Mouse (Mus musculus) kidney, postnatal 0 days (tissue): ENCODE results near the gene Ccser1. TPM values are rescaled to one million over a fixed set of nuclear protein-coding genes. Genes with fewer than 3 reads are reported as not detected.
A peak's percentile ranks its signal among the peaks of the same experiment; 100 is the strongest.

Experiments used
- ATAC-seq: fragments of 200-750 bp; cut with Nextera tagmentation; replicated peaks from 2 replicates; pipeline ENCODE4 v1.8.0; 2017; ENCODE audit warnings: low read depth, moderate number of reproducible peaks, moderate TSS enrichment, moderate library complexity; ENCODE audit not compliant: low FRiP score
- DNase-seq: peaks from one replicate; pipeline ENCODE4 v3.0.0-alpha.2; 2016; ENCODE audit warnings: low spot score
- H3K27ac ChIP-seq: fragments of 300-500 bp; sonication (generic); 2 replicates; pipeline ENCODE4 v1.5.1; 2014; ENCODE audit warnings: mild to moderate bottlenecking
- H3K27me3 ChIP-seq: fragments of 300-500 bp; sonication (generic); 2 replicates; pipeline ENCODE4 v1.6.1; 2014; ENCODE audit warnings: low read length, mixed read lengths; ENCODE audit not compliant: insufficient read depth
- H3K36me3 ChIP-seq: fragments of 300-500 bp; sonication (generic); 2 replicates; pipeline ENCODE4 v1.6.1; 2014; ENCODE audit warnings: low read length, mixed read lengths; ENCODE audit not compliant: insufficient read depth
- H3K4me1 ChIP-seq: fragments of 300-500 bp; sonication (generic); replicated peaks from 2 replicates; pipeline ENCODE4 v1.6.1; 2014; ENCODE audit warnings: antibody characterized with exemption, low read length, mixed read lengths; ENCODE audit not compliant: insufficient read depth
- H3K4me2 ChIP-seq: fragments of 300-500 bp; sonication (generic); 2 replicates; pipeline ENCODE4 v1.6.1; 2014; ENCODE audit warnings: mild to moderate bottlenecking, low read length, moderate library complexity, mixed read lengths
- H3K4me3 ChIP-seq: fragments of 300-500 bp; sonication (generic); replicated peaks from 2 replicates; pipeline ENCODE4 v1.5.1; 2014; ENCODE audit warnings: low read depth, low read length
- H3K9ac ChIP-seq: fragments of 300-500 bp; sonication (generic); 2 replicates; pipeline ENCODE4 v1.6.1; 2014; ENCODE audit warnings: low read depth, low read length
- H3K9me3 ChIP-seq: fragments of 300-500 bp; sonication (generic); replicated peaks from 2 replicates; pipeline ENCODE4 v1.6.1; 2016; ENCODE audit warnings: low read length, inconsistent platforms, mixed read lengths
- CTCF ChIP-seq: IDR thresholded peaks from 2 replicates; pipeline ENCODE4 v1.5.1; 2016; ENCODE audit warnings: antibody characterized with exemption, low read depth, mild to moderate bottlenecking, moderate library complexity
- WGBS: fragments of 180-500 bp; shearing (Covaris S2); extraction: QIAGEN DNeasy Blood & Tissue Kit; methylation state at CpG from one replicate; pipeline ENCODE4 v1.1.7; 2014; 5-methylcytosine and 5-hydroxymethylcytosine counted together
- polyA plus RNA-seq: library from polyadenylated mRNA; unstranded; fragments of >200 nt; fragmentation: Nextera tagmentation; extraction: Ambion mirVana; gene quantifications from 2 replicates; pipeline ENCODE4 v1.2.1, GENCODE M21; 2015

The Ccser1 gene
- polyA plus RNA-seq, 1 experiment from 2014 or later, result 16.7 TPM

DNA sequence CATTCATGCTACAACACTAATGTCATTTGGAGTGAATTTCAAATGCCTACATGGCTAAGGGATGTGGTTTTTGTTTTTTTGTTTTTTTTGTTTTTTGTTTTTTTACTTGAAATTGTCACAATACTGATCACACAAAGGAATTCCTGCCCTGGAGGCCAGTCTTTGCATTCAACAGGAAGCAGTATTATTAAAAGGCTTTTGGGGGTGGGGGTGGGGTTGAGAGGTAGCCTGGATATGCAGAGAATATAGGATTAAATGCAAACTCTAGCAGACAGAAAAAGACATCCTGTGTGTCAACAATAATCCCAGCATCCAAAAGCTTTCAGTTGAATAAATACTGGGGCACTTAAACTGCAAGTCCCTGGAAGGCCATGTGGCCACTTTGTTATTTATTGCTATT lies 24.4 kb upstream of the Ccser1 start:
- DNase-seq (no peak), ATAC-seq (no peak)
- Histone ChIP-seq H3K9ac (no peak overlapping the region), H3K27ac (no peak overlapping the region), H3K36me3 (no peaks in the 10 kb centered on the region), H3K4me2 (no peak overlapping the region), H3K4me1 (no peaks in the 10 kb centered on the region), H3K27me3 (no peaks in the 10 kb centered on the region), H3K9me3 (no peaks in the 10 kb centered on the region), H3K4me3 (no peak overlapping the region)
- no peak for TF ChIP-seq CTCF

DNA sequence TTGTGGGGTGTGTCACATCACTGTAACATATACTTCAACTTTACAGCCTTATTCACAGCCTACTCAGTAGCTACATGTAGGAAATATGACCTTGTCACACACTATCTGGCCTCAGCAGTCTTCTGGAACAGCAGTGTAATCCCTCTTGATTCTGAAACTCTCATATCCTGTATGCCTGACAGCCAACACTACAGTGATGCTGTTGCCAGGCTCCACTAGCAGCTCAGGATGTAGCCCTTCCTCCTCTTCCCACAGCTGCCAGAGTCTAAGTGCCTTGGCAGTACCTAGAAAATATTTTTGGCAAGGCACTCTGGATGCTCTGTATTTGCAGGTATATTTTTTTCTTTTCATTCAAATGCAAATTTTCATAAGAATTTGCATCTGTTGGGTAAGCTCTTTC lies 18.0 kb upstream of the Ccser1 start:
- Histone ChIP-seq H3K4me3 (no peak overlapping the region), H3K27me3 (no peaks in the 10 kb centered on the region), H3K4me2 (no peak overlapping the region), H3K36me3 (no peaks in the 10 kb centered on the region), H3K27ac (no peak overlapping the region), H3K4me1 (no peaks in the 10 kb centered on the region), H3K9me3 (no peaks in the 10 kb centered on the region), H3K9ac (no peak overlapping the region)
- ATAC-seq (no peak), DNase-seq (no peak)
- no peak for TF ChIP-seq CTCF

GRCm38 (mm10) chr6:61166891-61167290 lies 13.2 kb upstream of the Ccser1 start:
- Histone ChIP-seq H3K36me3 (no peaks in the 10 kb centered on the region), H3K9ac (no peak overlapping the region), H3K4me2 (no peak overlapping the region), H3K4me1 (no peaks in the 10 kb centered on the region), H3K9me3 (no peaks in the 10 kb centered on the region), H3K4me3 (no peak overlapping the region), H3K27me3 (no peaks in the 10 kb centered on the region), H3K27ac (no peak overlapping the region)
- 88% methylated on average over 1 of the region's 1 CpGs for WGBS
- no peak for DNase-seq
- ATAC-seq, result no peak
- no peak for TF ChIP-seq CTCF

GRCm38 (mm10) chr6:61176126-61176525 lies 4.0 kb upstream of the Ccser1 start:
- Histone ChIP-seq H3K27ac (no peak overlapping the region), H3K27me3 (no peaks in the 10 kb centered on the region), H3K9ac (no peak overlapping the region), H3K4me2 (no peak overlapping the region), H3K4me3 (no peak overlapping the region), H3K36me3 (no peaks in the 10 kb centered on the region), H3K4me1 (no peaks in the 10 kb centered on the region; the same call in 1 of the 2 replicates), H3K9me3 (no peaks in the 10 kb centered on the region)
- ATAC-seq (no peak), DNase-seq (no peak)
- no peak for TF ChIP-seq CTCF
- WGBS, result 84% methylated on average over 1 of the region's 1 CpGs

- Histone ChIP-seq H3K9me3 (no peaks in the 10 kb centered on the region), H3K4me2 (no peak overlapping the region), H3K4me3 (no peak overlapping the region), H3K36me3 (no peaks in the 10 kb centered on the region), H3K27me3 (no peaks in the 10 kb centered on the region), H3K4me1 (no peaks in the 10 kb centered on the region; the same call in 1 of the 2 replicates), H3K27ac (no peak overlapping the region), H3K9ac (no peak overlapping the region)
- DNase-seq (no peak), ATAC-seq (no peak)
- WGBS, result 81% methylated on average over 7 of the region's 7 CpGs
- TF ChIP-seq CTCF, result no peak
Observed at GRCm38 (mm10) chr6:61177476-61177875, 2.6 kb upstream of the Ccser1 start.

GRCm38 (mm10) chr6:61179641-61179948 lies 529 bp upstream of the Ccser1 start:
- H3K4me2 ChIP-seq, result peak overlapping the region; percentile 97
- H3K27ac ChIP-seq, result peak overlapping the region; percentile 75; the same call in 1 of the 2 replicates
- DNase-seq (no peak), ATAC-seq (peak; percentile 53; the same call in 1 of the 2 replicates)
- TF ChIP-seq CTCF, result no peak
- no peaks in the 10 kb centered on the region for H3K9me3 ChIP-seq
- no peaks in the 10 kb centered on the region for H3K36me3 ChIP-seq
- peak overlapping the region; percentile 69; the same call in 1 of the 2 replicates for H3K9ac ChIP-seq
- 2% methylated on average over 5 of the region's 5 CpGs for WGBS
- no peaks in the 10 kb centered on the region for H3K27me3 ChIP-seq
- H3K4me3 ChIP-seq, result peak overlapping the region; percentile 84
- no peaks in the 10 kb centered on the region; the same call in 1 of the 2 replicates for H3K4me1 ChIP-seq

DNA sequence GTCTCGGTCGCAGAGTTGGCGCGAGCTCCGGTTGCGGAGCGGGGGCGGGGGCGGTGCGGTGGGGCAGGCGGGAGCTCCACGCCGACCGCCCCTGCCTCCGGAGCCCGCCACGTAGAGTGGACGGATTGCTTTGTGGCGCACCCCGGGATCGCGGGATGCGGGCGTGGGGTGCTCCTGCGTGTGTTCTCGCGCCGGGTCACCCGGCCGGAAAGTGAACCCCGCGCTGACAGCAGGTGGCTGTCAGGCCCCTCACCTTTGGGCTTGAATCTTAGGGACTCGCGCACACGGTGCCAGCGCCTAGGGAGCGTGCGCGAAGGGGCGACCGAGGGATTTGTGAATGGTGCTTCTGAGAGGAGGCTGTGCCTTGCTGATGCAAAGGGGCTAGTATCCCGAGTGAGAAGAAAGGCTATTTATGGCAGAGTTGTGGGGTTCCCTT lies 650 bp downstream of the Ccser1 start:
- no peaks in the 10 kb centered on the region; the same call in 1 of the 2 replicates for H3K4me1 ChIP-seq
- H3K27me3 ChIP-seq, result no peaks in the 10 kb centered on the region
- peak; percentile 22 for DNase-seq
- peak overlapping the region; percentile 84 for H3K4me3 ChIP-seq
- ATAC-seq, result peak; percentile 37
- no peaks in the 10 kb centered on the region for H3K9me3 ChIP-seq
- under 1% methylated on average over 37 of the region's 42 CpGs for whole genome bisulfite sequencing
- TF ChIP-seq CTCF, result no peak
- H3K9ac ChIP-seq, result peak overlapping the region; percentile 69
- peak overlapping the region; percentile 75 for H3K27ac ChIP-seq
- peak overlapping the region; percentile 97 for H3K4me2 ChIP-seq
- H3K36me3 ChIP-seq, result no peaks in the 10 kb centered on the region
